Mouse (Mus musculus) v-Abl transformed pro-B cells (cell line): ENCODE results near the gene Gm47995.
"Not testable (repeated sequence)": the region's sequence is repeated elsewhere in the genome, so short reads cannot be mapped to it uniquely, and the experiment has no call there.

ENCODE experiments used
- in situ Hi-C, 2 experiments: fragments of 400-800 bp; cut with MboI; formaldehyde crosslinking; loops; one replicate each; pipeline ENCODE4 v1.15.1; 2025; ENCODE audit not compliant: unreplicated experiment in 2 of 2

Gm47995 gene

GRCm38 (mm10) chr1:151198120-151198519 lies at the start of gene Gm47995:
Gene Gm47995, plus strand, starts transcription at chr1:151198448.
- in situ Hi-C loops = not testable (repeated sequence)

GRCm38 (mm10) chr1:151150211-151150610 lies 48.0 kb upstream of the Gm47995 start:
- in situ Hi-C loops = no loop called here

- in situ Hi-C loops = no loop called here
Observed at GRCm38 (mm10) chr1:151151089-151151488, 47.2 kb upstream of the Gm47995 start.

GRCm38 (mm10) chr1:151153056-151153652 lies 45.1 kb upstream of the Gm47995 start:
- in situ Hi-C loops = no loop called here

- in situ Hi-C loops = not testable (repeated sequence)
Observed at GRCm38 (mm10) chr1:151154131-151154530, 44.1 kb upstream of the Gm47995 start.

- in situ Hi-C loops = no loop called here
Observed at GRCm38 (mm10) chr1:151156129-151156528, 42.1 kb upstream of the Gm47995 start.

GRCm38 (mm10) chr1:151156777-151157632 lies 41.2 kb upstream of the Gm47995 start:
- in situ Hi-C loops = no loop called here

GRCm38 (mm10) chr1:151157963-151158856 lies 40.0 kb upstream of the Gm47995 start:
- in situ Hi-C loops = no loop called here

- in situ Hi-C loops = no loop called here
Observed at GRCm38 (mm10) chr1:151158857-151159510, 39.3 kb upstream of the Gm47995 start.

- in situ Hi-C loops = no loop called here
Observed at GRCm38 (mm10) chr1:151166031-151166430, 32.2 kb upstream of the Gm47995 start.

GRCm38 (mm10) chr1:151167297-151168047 lies 30.8 kb upstream of the Gm47995 start:
- in situ Hi-C loops = no loop called here

- in situ Hi-C loops = no loop called here
Observed at GRCm38 (mm10) chr1:151168637-151169036, 29.6 kb upstream of the Gm47995 start.

- in situ Hi-C loops = no loop called here
Observed at GRCm38 (mm10) chr1:151171572-151172461, 26.4 kb upstream of the Gm47995 start.

GRCm38 (mm10) chr1:151177030-151177936 lies 21.0 kb upstream of the Gm47995 start:
- in situ Hi-C loops = no loop called here

GRCm38 (mm10) chr1:151177937-151178271 lies 20.3 kb upstream of the Gm47995 start:
- in situ Hi-C loops = no loop called here

- in situ Hi-C loops = no loop called here
Observed at GRCm38 (mm10) chr1:151178505-151179083, 19.7 kb upstream of the Gm47995 start.

- in situ Hi-C loops = no loop called here
Observed at GRCm38 (mm10) chr1:151180167-151180566, 18.1 kb upstream of the Gm47995 start.

GRCm38 (mm10) chr1:151182266-151182665 lies 16.0 kb upstream of the Gm47995 start, which contains the start of gene Gm47985:
Gene Gm47985, plus strand, starts transcription at chr1:151182537.
- in situ Hi-C loops = not testable (repeated sequence)
